Mouse (Mus musculus) liver, embryonic 14 days (tissue): ENCODE results near the gene Nenf. TPM values are rescaled to one million over a fixed set of nuclear protein-coding genes. Genes with fewer than 3 reads are reported as not detected.

Experiments
- polyA plus RNA-seq: library from polyadenylated mRNA; depleted of rRNA; stranded (reverse); fragments of >200 nt; gene quantifications from 2 replicates; pipeline ENCODE4 v1.2.3, GENCODE M21; 2012; rRNA removed

The Nenf gene
- 28.4 and 28.8 TPM in 2 replicates for polyA plus RNA-seq

GRCm38 (mm10) chr1:191317591-191318196 lies at the start of gene Nenf:
Gene Nenf (minus strand): TSS chr1:191318194.

GRCm38 (mm10) chr1:191325726-191326232 lies 7.8 kb upstream of the Nenf start, which contains the start of gene Tmem206:
Gene Tmem206 (plus strand): TSS chr1:191325912.

Other genes starting within 250 kb of the Nenf start
- 1.7 and 1.9 TPM in 2 replicates for gene Batf3, start 220.3 kb downstream of the Nenf start, polyA plus RNA-seq
- not detected in 2 replicates for gene Fam71a, start 153.4 kb downstream of the Nenf start, polyA plus RNA-seq
- 0.76 and 0.84 TPM in 2 replicates for gene Atf3, start 100.2 kb downstream of the Nenf start, polyA plus RNA-seq
- gene Tmem206, start 7.7 kb upstream of the Nenf start, polyA plus RNA-seq = 4.1 and 4.9 TPM in 2 replicates
- gene Ppp2r5a, start 85.1 kb upstream of the Nenf start, polyA plus RNA-seq = 23.9 and 26.4 TPM in 2 replicates